Mouse (Mus musculus): ENCODE data around the gene 4933406M09Rik. TPM values are rescaled to one million over a fixed set of nuclear protein-coding genes. Genes with fewer than 3 reads are reported as not detected.
A peak's percentile ranks its signal among the peaks of the same experiment; 100 is the strongest.

4933406M09Rik gene
- total and polyA plus RNA-seq, 3 experiments, result not detected

GRCm38 (mm10) chr1:134363194-134363593 lies 22.5 kb upstream of the 4933406M09Rik start:
- peaks cover 5 to 9% of the 10 kb centered on the region in 2 experiments; a peak in 2 of 4 replicates for H3K36me3 ChIP-seq (ENCODE audit: control insufficient read depth in 1 of 2, insufficient read depth in 2 of 2, low read length in 2 of 2)
- peaks cover 12% of the 10 kb centered on the region for H3K79me2 ChIP-seq (ENCODE audit: control insufficient read depth, insufficient read depth, low read length, poor library complexity)
- peak; percentile 24 for DNase-seq (ENCODE audit: low read depth, low spot score)
- no peak overlapping the region for H3K4me3 ChIP-seq (ENCODE audit: control insufficient read depth in 1 of 2, insufficient read depth in 1 of 2, low read depth in 2 of 2, low read length in 2 of 2)
- H3K27me3 ChIP-seq (ENCODE audit: control insufficient read depth in 1 of 2, insufficient read depth in 2 of 2, low read length in 2 of 2), result no peaks in the 10 kb centered on the region
- H3K27ac ChIP-seq (ENCODE audit: control insufficient read depth, low read depth, low read length), result no peak overlapping the region
- H3K9me3 ChIP-seq (replicated peaks; ENCODE audit: insufficient read depth, low read length), result no peaks in the 10 kb centered on the region
- TF ChIP-seq ZNF384 (IDR thresholded peaks at IDR 0.05; ENCODE audit: low read depth, low read length) (peak; percentile 92), ETS1 (IDR thresholded peaks at IDR 0.05; ENCODE audit: low read depth, low read length) (no peak), RAD21 (IDR thresholded peaks at IDR 0.05; ENCODE audit: low read depth, low read length) (no peak)
- H3K9ac ChIP-seq (ENCODE audit: control insufficient read depth, low read depth, low read length, poor library complexity, severe bottlenecking), result no peak overlapping the region; the same call in 1 of the 2 replicates
- peaks cover 5 to 6% of the 10 kb centered on the region in 2 experiments for H3K4me1 ChIP-seq (ENCODE audit: control insufficient read depth in 1 of 2, insufficient read depth in 2 of 2, low read length in 2 of 2)

GRCm38 (mm10) chr1:134365491-134365890 lies 20.2 kb upstream of the 4933406M09Rik start:
- Histone ChIP-seq H3K9ac (ENCODE audit: control insufficient read depth, low read depth, low read length, poor library complexity, severe bottlenecking) (no peak overlapping the region), H3K9me3 (replicated peaks; ENCODE audit: insufficient read depth, low read length) (no peaks in the 10 kb centered on the region), H3K27me3 (ENCODE audit: control insufficient read depth in 1 of 2, insufficient read depth in 2 of 2, low read length in 2 of 2) (no peaks in the 10 kb centered on the region; a peak in 1 of 4 replicates), H3K79me2 (ENCODE audit: control insufficient read depth, insufficient read depth, low read length, poor library complexity) (peaks cover 9% of the 10 kb centered on the region), H3K4me1 (ENCODE audit: control insufficient read depth in 1 of 2, insufficient read depth in 2 of 2, low read length in 2 of 2) (peaks cover 5 to 6% of the 10 kb centered on the region in 2 experiments), H3K27ac (ENCODE audit: control insufficient read depth, low read depth, low read length) (no peak overlapping the region), H3K36me3 (ENCODE audit: control insufficient read depth in 1 of 2, insufficient read depth in 2 of 2, low read length in 2 of 2) (peaks cover 0 to 5% of the 10 kb centered on the region in 2 experiments; a peak in 2 of 4 replicates), H3K4me3 (ENCODE audit: control insufficient read depth in 1 of 2, insufficient read depth in 1 of 2, low read depth in 2 of 2, low read length in 2 of 2) (no peak overlapping the region)
- no peak for TF ChIP-seq ZC3H11A (IDR thresholded peaks at IDR 0.05; ENCODE audit: low read depth, low read length)
- no peak for TF ChIP-seq MAZ (IDR thresholded peaks at IDR 0.05; ENCODE audit: low read depth, low read length)
- no peak for TF ChIP-seq NRF1 (IDR thresholded peaks at IDR 0.05; ENCODE audit: insufficient read depth, low read depth, low read length, poor library complexity, severe bottlenecking)
- TF ChIP-seq BHLHE40 (IDR thresholded peaks at IDR 0.05; ENCODE audit: borderline replicate concordance, low read depth, low read length), result no peak
- no peak for TF ChIP-seq POLR2A (IDR thresholded peaks at IDR 0.05; ENCODE audit: control insufficient read depth in 1 of 2, insufficient read depth in 1 of 2, low read depth in 1 of 2, low read length in 2 of 2, poor library complexity in 1 of 2)
- TF ChIP-seq ZNF384 (IDR thresholded peaks at IDR 0.05; ENCODE audit: low read depth, low read length), result no peak
- TF ChIP-seq TBP (IDR thresholded peaks at IDR 0.05; ENCODE audit: low read depth, low read length), result no peak
- no peak for TF ChIP-seq HCFC1 (IDR thresholded peaks at IDR 0.05; ENCODE audit: low read depth, low read length)
- DNase-seq (ENCODE audit: low read depth, low spot score), result no peak

GRCm38 (mm10) chr1:134368777-134369337 lies 16.9 kb upstream of the 4933406M09Rik start:
- Histone ChIP-seq H3K79me2 (ENCODE audit: control insufficient read depth, insufficient read depth, low read length, poor library complexity) (no peaks in the 10 kb centered on the region), H3K4me3 (ENCODE audit: control insufficient read depth in 1 of 2, insufficient read depth in 1 of 2, low read depth in 2 of 2, low read length in 2 of 2) (no peak overlapping the region), H3K9me3 (replicated peaks; ENCODE audit: insufficient read depth, low read length) (no peaks in the 10 kb centered on the region), H3K27me3 (ENCODE audit: control insufficient read depth in 1 of 2, insufficient read depth in 2 of 2, low read length in 2 of 2) (no peaks in the 10 kb centered on the region; a peak in 1 of 4 replicates), H3K9ac (ENCODE audit: control insufficient read depth, low read depth, low read length, poor library complexity, severe bottlenecking) (no peak overlapping the region), H3K27ac (ENCODE audit: control insufficient read depth, low read depth, low read length) (no peak overlapping the region), H3K36me3 (ENCODE audit: control insufficient read depth in 1 of 2, insufficient read depth in 2 of 2, low read length in 2 of 2) (no peaks in the 10 kb centered on the region), H3K4me1 (ENCODE audit: control insufficient read depth in 1 of 2, insufficient read depth in 2 of 2, low read length in 2 of 2) (no peaks in the 10 kb centered on the region)
- peak; percentile 75 for DNase-seq (ENCODE audit: low read depth, low spot score)
- no peak for TF ChIP-seq GATA1 (IDR thresholded peaks at IDR 0.05; ENCODE audit: low read depth, low read length)
- TF ChIP-seq ZKSCAN1 (IDR thresholded peaks at IDR 0.05; ENCODE audit: low read depth, low read length), result no peak
- no peak for TF ChIP-seq CHD2 (IDR thresholded peaks at IDR 0.05; ENCODE audit: low read length)
- no peak for TF ChIP-seq RCOR1 (IDR thresholded peaks at IDR 0.05; ENCODE audit: low read depth, low read length)
- TF ChIP-seq ETS1 (IDR thresholded peaks at IDR 0.05; ENCODE audit: low read depth, low read length), result no peak
- peak; percentile 48; the same call in 1 of the 2 replicates for TF ChIP-seq MAX (IDR thresholded peaks at IDR 0.05; ENCODE audit: low read length)
- TF ChIP-seq E2F4 (IDR thresholded peaks at IDR 0.05; ENCODE audit: borderline replicate concordance, low read depth, low read length), result no peak
- no peak for TF ChIP-seq TAL1 (IDR thresholded peaks at IDR 0.05; ENCODE audit: low read length)
- TF ChIP-seq GABPA (IDR thresholded peaks at IDR 0.05; ENCODE audit: low read depth, low read length), result no peak
- no peak for TF ChIP-seq POLR2AphosphoS2 (IDR thresholded peaks at IDR 0.05; ENCODE audit: low read length)
- TF ChIP-seq UBTF (IDR thresholded peaks at IDR 0.05; ENCODE audit: borderline replicate concordance, insufficient read depth, low read depth, low read length), result no peak
- peak; percentile 26; the same call in 1 of the 2 replicates for TF ChIP-seq SIN3A (IDR thresholded peaks at IDR 0.05; ENCODE audit: low read length)
- TF ChIP-seq EP300 (IDR thresholded peaks at IDR 0.05; ENCODE audit: low read depth in 1 of 2, low read length in 2 of 2), result no peak
- no peak for TF ChIP-seq NELFE (IDR thresholded peaks at IDR 0.05; ENCODE audit: low read depth, low read length)
- peak; percentile 23 to 82 (median 60); a peak in 5 of 6 replicates for TF ChIP-seq CTCF (IDR thresholded peaks at IDR 0.05 in 2 of 3, conservative IDR thresholded peaks at IDR 0.05 in 1 of 3; ENCODE audit: control insufficient read depth in 1 of 3, insufficient read depth in 1 of 3, low read depth in 2 of 3, low read length in 3 of 3, poor library complexity in 1 of 3, severe bottlenecking in 1 of 3)
- peak; percentile 80 for TF ChIP-seq ZC3H11A (IDR thresholded peaks at IDR 0.05; ENCODE audit: low read depth, low read length)
- no peak for TF ChIP-seq NRF1 (IDR thresholded peaks at IDR 0.05; ENCODE audit: insufficient read depth, low read depth, low read length, poor library complexity, severe bottlenecking)
- TF ChIP-seq POLR2A (IDR thresholded peaks at IDR 0.05; ENCODE audit: control insufficient read depth in 1 of 2, insufficient read depth in 1 of 2, low read depth in 1 of 2, low read length in 2 of 2, poor library complexity in 1 of 2), result no peak
- no peak for TF ChIP-seq MAZ (IDR thresholded peaks at IDR 0.05; ENCODE audit: low read depth, low read length)

All from MEL (cell line).